Mouse (Mus musculus) myocyte (in vitro differentiated cells): ENCODE results near the gene Cth.

Experiments
- MYOD1 ChIP-seq, 3 experiments: IDR thresholded peaks; one replicate each; pipeline ENCODE4 v1.6.1; 2011; ENCODE audit warnings: control low read depth in 2 of 3, low read depth in 2 of 3, mild to moderate bottlenecking in 2 of 3, moderate library complexity in 1 of 3; ENCODE audit not compliant: insufficient read length in 2 of 3, control insufficient read depth in 1 of 3
- POLR2A ChIP-seq: IDR thresholded peaks from one replicate; pipeline ENCODE4 v1.6.1; 2011; ENCODE audit warnings: low read depth, mild to moderate bottlenecking, control low read depth, moderate library complexity; ENCODE audit not compliant: insufficient read length
- REST ChIP-seq: IDR thresholded peaks from one replicate; pipeline ENCODE4 v1.6.1; 2011; ENCODE audit warnings: mild to moderate bottlenecking, control low read depth, moderate library complexity; ENCODE audit not compliant: insufficient read depth, insufficient read length
- USF1 ChIP-seq: IDR thresholded peaks from one replicate; pipeline ENCODE4 v1.6.1; 2011; ENCODE audit warnings: low read depth, mild to moderate bottlenecking, control low read depth, moderate library complexity

DNA sequence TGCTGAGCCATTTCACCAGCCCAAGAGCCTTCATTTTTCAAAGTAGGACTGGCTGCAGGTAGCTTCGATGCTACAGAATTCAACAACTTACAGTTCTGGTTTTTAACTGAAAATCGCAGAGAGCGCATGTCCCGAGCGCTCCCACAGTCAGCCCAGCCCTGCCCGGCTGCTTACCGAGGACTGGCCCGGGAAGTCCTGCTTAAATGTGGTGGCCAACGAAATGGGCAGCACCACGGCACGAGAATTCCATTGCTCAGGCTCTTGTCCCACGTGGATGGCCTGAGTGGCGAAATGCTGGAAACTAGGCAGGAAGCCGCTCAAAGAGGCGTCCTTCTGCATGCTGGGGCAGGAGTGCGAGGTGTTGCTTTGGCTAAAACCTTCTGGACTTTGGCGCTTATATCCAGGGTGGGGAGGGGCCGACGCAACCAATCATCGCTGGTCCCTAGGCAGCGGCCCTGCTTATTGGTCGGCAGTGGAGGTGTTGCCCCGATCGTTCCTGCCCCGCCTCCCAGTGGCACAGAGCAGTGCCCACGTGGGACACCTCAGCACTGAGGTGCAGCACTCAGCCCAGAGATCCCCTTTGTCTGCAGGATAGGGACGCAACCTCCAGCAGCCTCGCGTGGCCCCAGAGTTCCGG lies at the start of gene Cth:
- TF ChIP-seq POLR2A (peak; percentile 96), REST (no peak), USF1 (no peak), MYOD1 (IDR thresholded peaks at IDR 0.05; ENCODE audit: control insufficient read depth in 1 of 3, insufficient read length in 2 of 3, low read depth in 2 of 3) (peak in 1 of 3 experiments; percentile 50)
